Mouse (Mus musculus): ENCODE results near the gene Dusp22.

DNA sequence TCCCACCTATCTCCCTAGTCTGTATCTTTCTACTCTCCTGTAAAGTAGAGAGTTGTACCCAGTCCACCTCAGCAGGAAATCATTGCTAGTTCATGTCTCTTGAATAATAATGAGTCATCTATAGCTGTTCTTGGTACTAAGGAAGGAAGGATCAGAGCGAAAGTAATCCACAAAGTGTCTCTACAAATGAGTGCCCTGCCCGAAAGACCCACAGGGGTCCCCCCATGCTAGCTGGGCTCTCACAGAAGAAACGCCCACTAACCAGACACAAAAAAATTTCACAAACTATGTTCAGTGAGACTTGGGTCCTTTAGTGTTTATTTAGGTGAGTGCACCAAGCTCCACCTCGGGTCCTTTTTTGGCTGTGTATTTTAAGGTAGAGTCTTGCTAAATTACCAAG lies 94.3 kb downstream of the Dusp22 start:
- TF ChIP-seq POLR2A (IDR thresholded peaks at IDR 0.05; ENCODE audit: low read depth, low read length) (no peak), CTCF (IDR thresholded peaks at IDR 0.05; ENCODE audit: extremely low read depth, insufficient read length, insufficient replicate concordance, low read depth, low read length) (no peak)

Measured in small intestine, adult 2 months (tissue).